Mouse (Mus musculus) layer of hippocampus, adult 8-10 months (tissue): ENCODE results near the gene Slamf1. TPM values are rescaled to one million over a fixed set of nuclear protein-coding genes. Genes with fewer than 3 reads are reported as not detected.

ENCODE experiments used
- DNase-seq, 2 experiments: peaks; one replicate each; pipeline ENCODE4 v3.0.0; 2022; ENCODE audit warnings: low spot score in 2 of 2
- total RNA-seq, 4 experiments: library from RNA; stranded (reverse); gene quantifications; 2 replicates each; pipeline ENCODE4 v1.2.4; 2022

The Slamf1 gene
- under 1 TPM; 0.13 to 0.31 (median 0.14) TPM for total RNA-seq

DNA sequence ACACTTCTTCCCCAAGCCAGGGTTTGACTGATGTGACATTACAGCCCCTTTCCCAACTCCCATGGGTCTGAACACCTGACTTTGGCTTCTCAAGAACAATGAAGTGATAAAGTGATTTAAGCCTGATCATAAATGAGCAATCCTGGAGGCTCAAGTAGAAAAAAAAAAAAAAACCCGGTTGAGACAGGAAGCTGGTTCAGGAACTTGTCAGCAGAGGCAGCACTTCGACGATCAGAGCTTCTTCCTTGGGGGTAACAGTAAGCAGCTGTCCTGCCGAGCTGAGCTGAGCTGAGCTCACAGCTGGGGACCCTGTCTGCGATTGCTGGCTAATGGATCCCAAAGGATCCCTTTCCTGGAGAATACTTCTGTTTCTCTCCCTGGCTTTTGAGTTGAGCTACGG is at the start of gene Slamf1:
Gene Slamf1, plus strand, starts transcription at position 230 of the 400 bp plus-strand sequence.
- no peak for DNase-seq

DNA sequence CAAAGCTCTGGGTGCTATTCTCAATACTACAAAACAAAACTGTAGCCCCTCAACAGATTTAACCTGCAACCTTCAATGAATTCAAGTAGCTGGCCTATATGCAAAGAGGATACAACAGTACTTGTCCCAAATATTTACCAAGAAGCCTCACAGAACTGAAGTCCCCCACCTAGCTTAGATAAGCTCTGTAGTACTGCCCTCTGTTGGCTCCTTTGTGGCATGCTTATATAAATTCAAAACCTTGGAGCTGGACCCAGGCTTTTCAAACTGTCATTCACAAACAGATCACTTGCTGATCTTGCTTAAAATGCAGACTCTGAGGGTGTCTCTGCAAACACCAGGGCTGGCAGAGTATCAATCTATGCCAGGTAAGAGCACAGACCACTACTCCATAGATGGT is 35.7 kb upstream of the Slamf1 start:
- no peak for DNase-seq

DNA sequence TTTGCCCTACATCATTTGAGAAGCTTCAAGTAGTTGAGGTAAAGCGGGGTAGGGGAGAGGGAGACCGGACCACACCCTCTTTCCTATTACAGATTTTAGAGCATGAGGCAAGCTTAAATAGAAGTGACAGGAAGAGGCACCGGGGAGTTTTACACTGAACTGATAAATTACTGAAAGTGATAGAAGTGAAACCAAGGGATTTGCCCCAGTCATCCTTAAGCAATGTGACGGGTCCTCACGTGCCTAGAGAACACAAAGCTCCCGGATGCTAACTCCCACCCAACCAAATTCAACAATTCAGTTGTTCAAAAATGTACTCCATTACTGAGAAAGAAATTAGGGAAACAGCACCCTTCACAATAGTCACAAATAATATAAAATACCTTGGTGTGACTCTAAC is 32.0 kb upstream of the Slamf1 start:
- no peak for DNase-seq

DNA sequence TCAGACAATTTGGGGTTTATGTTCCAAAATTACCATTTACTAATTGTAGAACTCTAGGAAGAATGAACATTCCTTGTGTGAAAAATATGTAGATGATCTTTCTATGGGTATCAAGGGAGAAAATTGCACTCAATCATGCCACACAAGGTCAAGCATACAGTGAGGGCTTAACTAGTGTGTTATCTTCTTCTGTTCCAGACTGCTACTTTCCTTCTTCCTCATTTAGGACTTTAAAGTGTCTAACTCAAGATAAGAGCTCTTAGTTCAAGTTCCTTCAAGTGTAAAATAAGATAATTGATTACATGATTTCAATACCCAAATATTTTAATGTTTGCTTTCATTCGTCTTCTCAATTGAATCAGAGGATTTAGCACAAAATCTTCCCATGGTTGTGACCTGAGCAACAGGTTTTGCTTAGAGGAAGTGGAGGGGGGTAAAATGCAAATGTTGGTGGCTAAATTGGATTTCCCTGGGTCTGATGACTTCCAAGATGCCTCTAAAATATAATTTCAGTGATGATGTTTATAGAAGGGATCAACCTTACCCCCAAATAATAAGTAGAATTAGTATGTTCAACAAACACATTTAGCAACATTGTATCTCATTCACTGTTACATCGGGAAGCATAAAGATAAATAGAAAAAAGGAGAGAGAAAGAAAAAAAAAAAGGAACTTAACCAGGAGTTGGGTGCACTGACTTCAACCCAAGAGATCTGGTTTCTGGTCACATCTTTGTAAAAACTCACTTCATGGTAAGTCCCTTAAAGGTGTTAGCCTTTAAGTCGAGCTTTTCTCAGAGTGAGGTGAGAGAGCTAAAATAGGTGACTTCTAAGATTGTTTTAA is 18.6 kb upstream of the Slamf1 start:
- DNase-seq: no peak

DNA sequence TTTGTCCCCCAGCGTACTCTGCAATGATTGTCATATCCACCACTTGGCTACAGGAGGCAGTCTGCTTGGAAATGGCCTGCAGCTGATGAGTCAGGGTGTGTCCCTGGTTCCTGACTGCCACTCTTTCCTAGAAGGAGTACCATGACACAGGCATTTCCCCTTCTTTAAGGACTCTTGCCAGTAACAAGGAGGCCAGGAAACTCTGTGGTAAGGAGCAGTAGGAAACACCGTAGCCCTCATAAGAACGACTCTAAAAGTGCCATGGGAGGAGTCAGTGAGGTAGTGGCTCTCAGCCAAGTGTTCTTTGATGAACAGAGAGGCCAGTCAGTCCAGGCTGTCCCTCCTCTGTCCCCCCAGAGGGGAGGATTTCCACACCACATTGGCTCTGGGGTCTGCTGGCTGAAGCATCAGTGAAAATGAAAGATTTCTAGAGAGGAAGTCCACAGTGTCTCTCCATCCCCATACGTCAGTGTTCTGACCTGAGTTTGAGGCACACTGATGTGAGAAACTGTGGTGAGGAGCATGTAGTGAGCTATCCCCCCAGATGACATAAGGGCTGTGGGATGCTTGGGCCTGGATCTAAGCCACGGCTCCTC is 5.0 kb upstream of the Slamf1 start:
- DNase-seq: no peak

DNA sequence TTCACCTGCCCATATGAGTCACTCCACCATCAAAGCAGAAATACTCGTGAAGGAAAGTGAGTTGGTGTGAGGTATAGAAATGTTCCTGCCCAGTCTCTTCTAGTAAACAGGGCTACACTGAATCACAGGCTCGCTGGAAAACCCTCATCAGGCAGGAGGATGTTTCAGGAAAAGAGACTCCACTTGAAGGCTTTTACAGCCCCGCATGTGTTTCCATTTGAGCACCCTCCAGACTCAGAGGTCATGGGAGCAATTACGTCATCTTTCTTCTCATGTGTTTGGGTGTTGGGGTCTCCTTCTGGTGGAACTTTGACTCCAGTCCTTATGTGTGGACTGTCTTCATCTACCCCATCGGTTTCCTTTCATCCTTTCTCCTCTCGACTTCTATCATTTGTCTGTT is 4.1 kb downstream of the Slamf1 start:
- DNase-seq: no peak

DNA sequence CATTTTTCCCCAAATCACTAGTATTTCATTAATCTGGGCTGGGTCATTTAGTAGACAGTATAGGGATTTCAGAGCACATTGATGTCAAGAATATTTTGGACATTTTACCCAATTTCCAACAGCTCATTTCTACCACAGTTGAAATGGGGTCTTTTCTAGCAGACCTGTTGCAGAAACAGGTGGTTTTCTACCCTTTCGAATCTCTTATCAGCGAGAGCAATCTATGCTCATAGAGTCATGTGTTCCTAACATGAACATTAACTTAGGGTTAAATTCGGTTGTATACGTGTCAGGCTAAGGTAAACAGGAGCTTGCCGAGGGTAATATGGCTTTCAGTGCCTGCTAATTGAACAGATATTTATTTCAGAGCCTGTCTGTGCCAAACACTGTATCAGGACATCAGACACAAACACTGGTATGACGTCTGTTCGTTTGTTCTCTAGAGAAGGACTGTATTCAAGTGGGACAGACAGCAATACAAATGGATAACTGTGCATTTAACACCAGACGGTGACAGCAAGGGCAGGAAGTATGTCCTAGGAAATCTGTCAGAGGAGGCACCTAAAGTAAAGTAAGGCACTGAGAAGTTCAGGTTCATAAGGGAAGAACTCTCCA is 5.3 kb downstream of the Slamf1 start:
- no peak for DNase-seq

DNA sequence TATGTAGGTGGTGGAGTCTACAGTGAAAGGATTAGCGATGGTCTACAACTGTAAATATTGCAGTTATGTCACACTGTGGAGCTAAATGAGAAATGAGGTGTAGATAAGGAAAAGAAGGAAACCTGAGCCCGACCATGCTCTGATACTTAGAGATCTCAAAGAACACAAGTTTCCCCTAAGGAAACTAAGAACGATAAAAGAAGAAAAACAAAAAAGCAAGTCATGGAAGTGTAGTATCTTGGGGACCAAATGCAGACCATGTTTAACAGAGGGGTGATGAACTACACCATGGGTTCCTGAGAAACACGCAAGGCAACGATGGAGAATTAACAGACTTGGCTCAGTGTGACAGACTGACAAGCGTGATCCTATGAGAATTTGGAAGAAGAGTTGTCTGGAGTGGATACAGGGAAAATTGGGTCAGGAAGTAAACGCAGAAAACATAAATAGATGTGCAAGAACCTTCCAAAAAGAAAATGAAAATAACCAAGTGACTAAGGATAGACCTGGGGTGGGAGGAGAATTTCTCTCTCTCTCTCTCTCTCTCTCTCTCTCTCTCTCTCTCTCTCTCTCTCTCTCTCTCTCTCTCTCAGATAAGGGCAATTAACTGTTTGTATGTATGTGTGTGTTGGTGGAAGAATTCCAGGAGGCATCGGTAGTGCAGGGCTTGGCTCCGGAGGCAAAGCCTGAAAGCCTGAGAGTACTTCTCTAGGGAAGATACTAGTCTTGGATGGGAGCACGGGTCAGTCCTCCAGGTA is 6.5 kb downstream of the Slamf1 start:
- no peak for DNase-seq

DNA sequence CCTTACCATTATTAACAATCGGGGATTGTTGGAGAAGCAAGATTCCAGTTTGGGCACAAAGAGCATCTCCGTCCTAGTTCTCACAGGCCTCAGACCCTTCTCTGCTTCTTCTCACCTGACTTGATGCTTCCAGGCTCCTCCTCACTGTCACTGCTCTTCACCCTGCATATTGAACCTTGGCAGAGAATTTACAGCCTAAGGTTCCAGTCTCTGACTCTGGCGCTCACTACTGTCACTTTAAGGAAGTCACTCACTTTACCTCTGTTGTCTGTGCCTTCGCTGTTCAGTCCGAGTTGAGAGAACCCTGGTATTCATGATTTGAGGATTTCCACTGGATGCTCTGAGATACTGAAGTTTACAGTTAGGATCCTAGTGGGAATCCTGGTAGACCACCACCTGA is 7.3 kb downstream of the Slamf1 start:
- DNase-seq: no peak

DNA sequence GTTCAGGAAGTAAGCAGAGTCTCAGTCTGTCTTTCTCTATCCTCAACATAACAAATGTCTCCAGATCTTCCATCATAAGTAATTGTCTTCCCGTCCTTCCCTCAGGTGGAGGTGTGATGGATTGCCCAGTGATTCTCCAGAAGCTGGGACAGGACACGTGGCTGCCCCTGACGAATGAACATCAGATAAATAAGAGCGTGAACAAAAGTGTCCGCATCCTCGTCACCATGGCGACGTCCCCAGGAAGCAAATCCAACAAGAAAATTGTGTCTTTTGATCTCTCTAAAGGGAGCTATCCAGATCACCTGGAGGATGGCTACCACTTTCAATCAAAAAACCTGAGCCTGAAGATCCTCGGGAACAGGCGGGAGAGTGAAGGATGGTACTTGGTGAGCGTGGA is 7.8 kb downstream of the Slamf1 start:
- DNase-seq: no peak

DNA sequence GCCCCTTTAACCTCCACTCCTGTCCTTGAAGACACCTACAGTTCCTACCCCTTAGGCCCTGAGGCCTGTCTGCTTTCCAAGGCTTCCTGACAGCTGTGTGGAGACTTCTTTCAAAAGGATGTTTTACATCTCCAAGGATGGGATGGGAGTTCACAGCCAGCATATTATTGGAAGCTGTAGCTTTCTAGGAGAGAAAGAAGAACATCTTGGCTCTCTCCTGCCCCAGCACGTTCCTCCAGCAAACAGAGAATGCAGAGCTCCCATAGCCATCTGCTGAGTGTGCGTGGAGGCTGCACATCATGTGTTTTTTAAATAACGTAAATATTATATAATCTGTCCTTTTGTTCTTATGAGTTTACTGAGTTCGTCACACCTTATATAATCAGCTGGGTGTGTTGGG is 8.9 kb downstream of the Slamf1 start:
- DNase-seq: peak in 1 of 2 experiments; percentile 17

DNA sequence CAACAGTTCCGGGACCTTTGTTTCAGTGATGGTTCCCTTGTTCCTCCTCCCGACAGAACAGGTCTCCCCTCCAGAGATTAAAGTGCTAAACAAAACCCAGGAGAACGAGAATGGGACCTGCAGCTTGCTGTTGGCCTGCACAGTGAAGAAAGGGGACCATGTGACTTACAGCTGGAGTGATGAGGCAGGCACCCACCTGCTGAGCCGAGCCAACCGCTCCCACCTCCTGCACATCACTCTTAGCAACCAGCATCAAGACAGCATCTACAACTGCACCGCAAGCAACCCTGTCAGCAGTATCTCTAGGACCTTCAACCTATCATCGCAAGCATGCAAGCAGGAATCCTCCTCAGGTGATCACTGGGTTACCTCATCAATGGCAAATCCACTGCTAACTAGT is 10.1 kb downstream of the Slamf1 start:
- no peak for DNase-seq

DNA sequence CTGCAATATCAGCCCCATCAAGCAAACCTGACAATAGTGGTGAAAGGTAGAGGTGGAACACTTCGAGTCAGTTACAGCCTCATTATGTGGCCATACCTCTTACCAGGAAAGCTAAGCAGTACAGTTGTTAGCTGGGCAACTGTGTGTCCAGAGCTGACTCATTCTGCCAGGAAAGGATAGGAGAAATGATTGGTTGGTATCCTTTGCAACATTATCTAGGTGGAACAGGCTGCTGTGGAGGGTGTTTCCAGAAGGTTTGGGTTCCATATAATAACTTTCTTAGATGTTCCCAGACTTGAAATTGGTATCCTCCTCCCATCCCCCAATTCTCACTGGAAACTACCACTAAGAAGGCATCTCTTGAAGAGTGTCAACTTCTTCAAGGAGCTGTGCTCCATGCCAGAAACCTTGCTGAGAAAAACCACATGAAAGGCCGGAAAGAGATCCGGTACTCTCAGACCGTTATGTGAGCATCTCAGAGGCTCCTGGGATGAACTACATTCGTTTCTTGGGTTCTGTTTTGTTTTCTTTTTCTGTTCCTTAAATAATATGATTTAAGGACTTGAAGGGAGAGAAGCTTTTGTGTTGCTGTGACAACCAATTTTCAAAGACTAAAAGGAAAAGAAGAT is 15.5 kb downstream of the Slamf1 start:
- no peak for DNase-seq

DNA sequence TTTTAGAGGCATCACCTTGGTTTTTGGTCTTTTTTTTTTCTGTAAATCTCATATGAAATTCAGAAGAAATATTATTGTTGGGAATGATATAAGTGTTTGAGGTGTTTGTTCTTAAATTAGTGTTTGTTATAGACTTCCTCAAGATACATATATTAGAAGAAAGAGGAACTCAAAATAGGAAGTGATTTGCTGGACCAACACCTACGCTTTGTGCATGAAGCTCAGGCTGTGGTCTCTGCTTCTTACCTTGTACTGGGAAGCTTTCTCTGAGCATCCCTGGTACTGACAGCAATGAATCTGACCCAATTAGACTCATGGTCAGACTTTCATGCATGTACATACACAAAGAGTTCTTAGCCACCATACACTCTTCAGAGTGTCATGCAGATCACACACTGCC is 18.9 kb downstream of the Slamf1 start:
- no peak for DNase-seq

DNA sequence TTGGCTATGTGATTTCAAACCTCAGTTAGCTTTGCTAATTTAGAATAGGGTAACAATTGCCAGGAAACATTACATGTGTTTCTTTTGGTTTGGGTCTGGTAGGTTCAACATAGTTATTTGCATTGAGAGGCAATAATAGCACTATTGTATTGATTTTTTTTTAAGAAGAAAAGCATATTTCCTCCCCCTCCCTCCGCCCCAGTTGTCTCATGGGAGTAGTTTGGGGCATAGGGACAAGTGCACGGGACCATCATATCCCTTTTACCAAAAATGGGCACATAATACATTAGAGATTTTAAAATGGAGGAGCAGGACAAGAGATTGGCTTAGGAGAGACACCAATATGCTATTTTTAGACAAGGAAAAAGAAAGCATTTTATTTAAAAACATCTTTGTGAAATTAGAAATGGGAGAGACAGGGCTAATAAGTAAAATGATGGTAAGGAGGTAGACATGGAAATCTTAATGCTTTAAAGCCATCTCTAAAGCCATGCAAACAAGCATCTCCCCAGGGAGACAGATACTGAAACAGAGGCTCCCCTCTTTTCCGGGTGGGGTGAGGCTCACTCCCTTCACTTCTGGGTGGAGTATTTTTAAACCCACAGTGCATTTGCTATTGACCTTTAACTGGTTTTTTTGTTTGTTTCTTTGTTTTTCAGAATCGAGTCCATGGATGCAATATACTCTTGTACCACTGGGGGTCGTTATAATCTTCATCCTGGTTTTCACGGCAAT is 20.5 kb downstream of the Slamf1 start:
- no peak for DNase-seq

DNA sequence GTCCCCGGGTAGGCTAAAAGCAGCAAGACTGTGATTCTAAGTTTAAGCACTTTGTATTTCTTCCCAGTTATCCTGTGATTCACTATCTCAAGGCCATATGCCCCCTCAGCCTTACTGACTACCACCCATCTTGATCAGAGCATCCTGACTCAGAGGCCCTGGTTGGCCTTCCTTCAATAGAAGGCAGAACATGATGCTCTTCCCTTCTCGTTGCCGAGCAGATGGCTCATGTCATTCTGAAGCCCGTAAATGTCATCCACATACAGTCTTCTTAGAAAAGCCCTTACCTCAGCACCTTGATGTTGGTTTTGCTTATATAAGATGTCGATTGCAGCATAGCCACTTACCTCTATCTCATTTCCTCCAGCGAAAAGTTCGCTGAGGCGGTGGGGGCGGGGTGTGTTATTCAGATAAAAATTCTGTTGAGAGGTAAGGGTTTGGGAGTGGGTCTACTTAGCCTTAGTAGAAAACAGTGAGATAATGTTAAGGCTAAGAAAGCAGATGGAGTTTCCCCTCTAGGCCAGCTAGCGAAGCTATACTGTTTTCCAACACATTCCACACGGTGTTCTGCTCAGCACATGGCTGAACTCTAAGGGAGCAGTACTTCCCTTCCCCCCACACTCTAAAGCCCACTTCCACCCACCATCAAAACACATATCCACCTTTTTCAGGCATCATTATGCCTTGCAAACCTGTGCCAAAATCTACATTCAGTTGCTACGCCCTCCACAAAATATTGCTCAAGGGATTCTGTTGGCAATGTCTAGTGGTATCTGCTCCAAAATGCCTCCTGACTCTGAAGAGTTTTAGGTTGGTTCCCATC is 21.7 kb downstream of the Slamf1 start:
- DNase-seq: peak; percentile 32 to 34

DNA sequence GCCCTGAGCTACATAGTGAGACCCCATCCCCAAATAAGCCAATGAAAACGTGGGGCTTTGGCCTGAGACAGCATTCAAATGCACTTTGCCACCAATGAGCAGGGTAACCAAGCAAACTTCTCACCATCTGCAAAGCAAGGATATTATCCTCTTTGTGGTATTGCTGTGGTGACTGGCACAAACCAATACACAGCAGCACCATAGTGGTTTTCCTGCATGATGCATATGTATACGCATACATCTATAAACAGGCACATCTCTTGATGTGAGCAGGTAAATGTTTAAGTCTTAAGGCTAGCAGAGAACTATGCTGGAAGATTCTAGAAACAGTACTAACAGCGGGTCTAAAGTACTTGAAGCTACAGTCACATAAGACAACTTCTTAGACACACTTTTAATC is 22.5 kb downstream of the Slamf1 start:
- DNase-seq: no peak

DNA sequence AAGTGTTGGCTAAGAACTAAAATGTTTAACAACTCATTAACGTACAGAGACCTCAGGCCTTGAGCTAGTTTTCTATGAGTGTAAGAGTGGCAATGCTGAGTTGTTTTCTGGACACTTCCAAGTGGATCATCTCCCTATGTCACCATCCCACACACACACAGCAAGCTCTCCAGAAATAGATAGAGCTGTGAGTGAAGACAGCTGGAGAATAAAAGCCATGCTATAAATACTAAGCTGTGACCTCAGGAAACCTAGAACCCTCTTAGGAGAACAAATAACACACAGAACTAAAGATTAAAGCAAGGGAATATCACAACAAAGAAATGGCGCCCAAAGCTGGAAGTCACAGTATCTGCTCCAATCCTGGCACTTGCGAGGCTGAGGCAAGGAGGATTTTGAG is 24.6 kb downstream of the Slamf1 start:
- DNase-seq: no peak

DNA sequence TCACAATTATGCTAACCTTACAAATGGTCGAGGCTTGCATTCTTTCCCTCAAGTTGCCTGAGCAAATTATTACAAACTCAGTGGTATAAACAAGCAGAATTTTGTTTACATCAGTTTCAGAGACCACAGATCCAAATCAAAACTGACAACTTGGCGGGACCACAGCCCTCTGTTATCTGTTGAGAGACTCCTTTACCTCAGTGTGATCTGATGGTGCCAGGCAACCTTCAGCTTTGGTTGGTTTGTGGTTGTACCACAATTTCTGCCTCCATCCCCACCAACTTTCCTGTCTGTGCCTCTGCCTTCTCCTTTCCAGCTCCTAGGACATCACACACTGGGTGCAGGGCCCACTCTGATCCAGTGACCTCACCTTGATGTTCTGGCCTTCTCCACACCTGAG is 29.3 kb downstream of the Slamf1 start:
- no peak for DNase-seq

DNA sequence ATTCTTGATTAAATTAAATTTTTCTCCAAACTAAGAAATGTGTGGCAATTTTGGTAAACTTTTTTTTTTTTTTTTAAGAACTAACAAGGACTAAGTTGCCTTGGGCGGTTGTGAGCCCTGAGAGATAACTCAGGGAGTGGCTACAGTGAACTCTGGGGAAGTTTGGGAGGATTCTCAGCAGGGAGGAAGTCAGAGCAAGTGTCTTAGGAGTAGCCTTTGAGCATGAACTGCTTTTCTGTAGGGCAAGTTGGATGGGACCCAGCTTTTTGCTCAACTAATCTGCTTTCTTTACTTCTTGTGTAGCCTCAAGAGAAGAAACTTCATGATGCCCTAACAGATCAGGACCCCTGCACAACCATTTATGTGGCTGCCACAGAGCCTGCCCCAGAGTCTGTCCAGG is 30.9 kb downstream of the Slamf1 start:
- DNase-seq: no peak
